ENCODE assay signal across 16 mouse cellular contexts in the genomic region with DNA sequence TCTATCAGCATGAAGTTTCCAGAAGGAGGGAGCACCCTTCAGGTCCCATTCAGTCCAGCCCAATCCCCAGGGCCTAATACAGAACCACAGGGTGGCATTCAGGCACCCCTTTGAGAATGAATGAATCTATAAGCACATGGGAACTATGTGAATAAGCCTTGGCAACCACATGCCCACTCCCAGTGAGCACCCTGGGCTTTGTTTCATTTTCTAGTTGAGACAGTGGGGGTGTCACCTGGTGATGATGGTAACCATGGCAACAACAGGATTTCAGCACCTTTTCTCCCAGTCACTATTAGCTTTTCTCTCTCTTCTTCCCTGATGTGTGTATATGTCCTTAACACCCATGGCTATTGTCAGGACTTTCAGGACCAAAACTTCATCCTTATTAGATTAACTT.
DNase-seq lines count a peak whose midpoint lies in the region; ATAC-seq and TF ChIP-seq lines count a peak whose summit lies in the region.
"Had no signal": no experiment of that assay in that cellular context is flagged by ENCODE, and none has a peak within 500 bp of the region (broad histone marks: within the 10 kb centered on the region; RNA-seq: fewer than 3 reads in every experiment).

No protein-coding gene starts in this region.

- H3K4me2 ChIP-seq in forebrain, embryonic 11.5 days (ENCODE audit: low read depth, low read length, severe bottlenecking): no peak overlapping the region
- H3K4me2 ChIP-seq in lung, embryonic 15.5 days: no peak overlapping the region
- no peak overlapping the region for H3K4me2 ChIP-seq in forebrain, postnatal 0 days (ENCODE audit: low read depth)
- no peak overlapping the region for H3K4me2 ChIP-seq in midbrain, embryonic 15.5 days
- no peak overlapping the region for H3K4me2 ChIP-seq in heart, embryonic 11.5 days
- H3K4me2 ChIP-seq: embryonic facial prominence, embryonic 15.5 days; midbrain, embryonic 12.5 days had no signal

- DNase-seq in forebrain, embryonic 11.5 days (ENCODE audit: low spot score): no peak
- no peak for DNase-seq in forebrain, embryonic 10.5 days (ENCODE audit: extremely low spot score, low spot score)
- DNase-seq in lung, adult 18-20 months: no peak
- peak; percentile 29 for DNase-seq in forebrain, postnatal 0 days
- DNase-seq: cerebellum, adult 8-10 months; gastrocnemius, postnatal 36 days; thymus, postnatal 25 days had no signal

- H3K36me3 ChIP-seq in forebrain, embryonic 11.5 days (ENCODE audit: control insufficient read depth, insufficient read depth, low read length): no peaks in the 10 kb centered on the region
- no peaks in the 10 kb centered on the region for H3K36me3 ChIP-seq in forebrain, embryonic 10.5 days (replicated peaks)
- H3K36me3 ChIP-seq in lung, embryonic 15.5 days: no peaks in the 10 kb centered on the region
- peaks cover 7% of the 10 kb centered on the region; the same call in 1 of the 2 replicates for H3K36me3 ChIP-seq in forebrain, postnatal 0 days (ENCODE audit: insufficient read depth)
- no peaks in the 10 kb centered on the region for H3K36me3 ChIP-seq in midbrain, embryonic 15.5 days (replicated peaks)
- H3K36me3 ChIP-seq in heart, embryonic 11.5 days (ENCODE audit: control insufficient read depth, insufficient read depth, low read length): no peaks in the 10 kb centered on the region
- H3K36me3 ChIP-seq: embryonic facial prominence, embryonic 15.5 days; midbrain, embryonic 12.5 days had no signal

- peaks cover 2% of the 10 kb centered on the region; the same call in 1 of the 2 replicates for H3K4me1 ChIP-seq in forebrain, embryonic 11.5 days (replicated peaks; ENCODE audit: control insufficient read depth, insufficient read depth, low read length)
- peaks cover 21% of the 10 kb centered on the region for H3K4me1 ChIP-seq in forebrain, embryonic 10.5 days
- H3K4me1 ChIP-seq in lung, embryonic 15.5 days: peaks cover 24% of the 10 kb centered on the region
- peaks cover 9% of the 10 kb centered on the region; the same call in 1 of the 2 replicates for H3K4me1 ChIP-seq in forebrain, postnatal 0 days (ENCODE audit: insufficient read depth)
- peaks cover 29% of the 10 kb centered on the region for H3K4me1 ChIP-seq in midbrain, embryonic 15.5 days
- H3K4me1 ChIP-seq in heart, embryonic 11.5 days (ENCODE audit: control insufficient read depth, insufficient read depth, low read length): no peaks in the 10 kb centered on the region

- H3K27me3 ChIP-seq in forebrain, embryonic 11.5 days (ENCODE audit: control insufficient read depth, insufficient read depth, low read length): no peaks in the 10 kb centered on the region
- no peaks in the 10 kb centered on the region for H3K27me3 ChIP-seq in forebrain, embryonic 10.5 days (ENCODE audit: poor library complexity, severe bottlenecking)
- H3K27me3 ChIP-seq in lung, embryonic 15.5 days: no peaks in the 10 kb centered on the region
- no peaks in the 10 kb centered on the region for H3K27me3 ChIP-seq in forebrain, postnatal 0 days (ENCODE audit: insufficient read depth, low read length)
- no peaks in the 10 kb centered on the region for H3K27me3 ChIP-seq in midbrain, embryonic 15.5 days (replicated peaks)
- no peaks in the 10 kb centered on the region for H3K27me3 ChIP-seq in heart, embryonic 11.5 days (ENCODE audit: control insufficient read depth, insufficient read depth, low read length)
- H3K27me3 ChIP-seq: embryonic facial prominence, embryonic 15.5 days; midbrain, embryonic 12.5 days had no signal

- H3K27ac ChIP-seq in forebrain, embryonic 11.5 days (ENCODE audit: low read depth, low read length): no peak overlapping the region
- no peak overlapping the region for H3K27ac ChIP-seq in forebrain, embryonic 10.5 days
- H3K27ac ChIP-seq in lung, embryonic 15.5 days: no peak overlapping the region
- H3K27ac ChIP-seq in forebrain, postnatal 0 days (ENCODE audit: low read depth, low read length): no peak overlapping the region
- peak overlapping the region; percentile 65 for H3K27ac ChIP-seq in midbrain, embryonic 15.5 days
- H3K27ac ChIP-seq in heart, embryonic 11.5 days (ENCODE audit: low read depth, low read length): no peak overlapping the region
- H3K27ac ChIP-seq: embryonic facial prominence, embryonic 15.5 days; heart, embryonic 10.5 days; midbrain, embryonic 12.5 days; stomach, postnatal 0 days had no signal

- TF ChIP-seq CTCF in forebrain, postnatal 0 days (IDR thresholded peaks at IDR 0.05; ENCODE audit: low read depth): no peak

- 0 out of 2 replicates have a peak, but pooled peaks have one; percentile 10 for ATAC-seq in forebrain, embryonic 11.5 days (replicated peaks; ENCODE audit: low FRiP score)
- peak; percentile 28; the same call in 1 of the 2 replicates for ATAC-seq in lung, embryonic 15.5 days (ENCODE audit: borderline replicate concordance, extremely low read depth, low FRiP score, low TSS enrichment)
- peak; percentile 42 for ATAC-seq in forebrain, postnatal 0 days
- peak; percentile 77 for ATAC-seq in midbrain, embryonic 15.5 days (replicated peaks)
- no peak for ATAC-seq in heart, embryonic 11.5 days (replicated peaks; ENCODE audit: insufficient number of reproducible peaks, low FRiP score, low TSS enrichment)
- ATAC-seq in frontal cortex, adult (ENCODE audit: low TSS enrichment): no peak
- ATAC-seq: activated CD4-positive, CD25-positive, alpha-beta regulatory T cell, adult 4 months had no signal

- H3K9ac ChIP-seq in forebrain, embryonic 11.5 days (ENCODE audit: low read length): no peak overlapping the region
- no peak overlapping the region for H3K9ac ChIP-seq in lung, embryonic 15.5 days
- no peak overlapping the region for H3K9ac ChIP-seq in forebrain, postnatal 0 days
- no peak overlapping the region for H3K9ac ChIP-seq in midbrain, embryonic 15.5 days
- no peak overlapping the region for H3K9ac ChIP-seq in heart, embryonic 11.5 days (ENCODE audit: low read depth, low read length)
- H3K9ac ChIP-seq: embryonic facial prominence, embryonic 15.5 days; midbrain, embryonic 12.5 days had no signal

- no peak overlapping the region for H3K4me3 ChIP-seq in forebrain, embryonic 11.5 days (ENCODE audit: low read depth, low read length)
- no peak overlapping the region for H3K4me3 ChIP-seq in forebrain, embryonic 10.5 days
- no peak overlapping the region for H3K4me3 ChIP-seq in lung, embryonic 15.5 days
- no peak overlapping the region for H3K4me3 ChIP-seq in forebrain, postnatal 0 days (ENCODE audit: low read depth, low read length)
- no peak overlapping the region for H3K4me3 ChIP-seq in midbrain, embryonic 15.5 days
- H3K4me3 ChIP-seq in heart, embryonic 11.5 days (ENCODE audit: low read depth, low read length): no peak overlapping the region
- H3K4me3 ChIP-seq: embryonic facial prominence, embryonic 15.5 days; heart, embryonic 10.5 days; midbrain, embryonic 12.5 days had no signal

- no peaks in the 10 kb centered on the region for H3K9me3 ChIP-seq in forebrain, embryonic 11.5 days (ENCODE audit: control insufficient read depth, low read length)
- H3K9me3 ChIP-seq in forebrain, embryonic 10.5 days: no peaks in the 10 kb centered on the region
- no peaks in the 10 kb centered on the region for H3K9me3 ChIP-seq in lung, embryonic 15.5 days
- no peaks in the 10 kb centered on the region for H3K9me3 ChIP-seq in forebrain, postnatal 0 days (ENCODE audit: low read length)
- no peaks in the 10 kb centered on the region for H3K9me3 ChIP-seq in midbrain, embryonic 15.5 days
- no peaks in the 10 kb centered on the region for H3K9me3 ChIP-seq in heart, embryonic 11.5 days (replicated peaks; ENCODE audit: control insufficient read depth, low read length)
- H3K9me3 ChIP-seq: embryonic facial prominence, embryonic 15.5 days; heart, embryonic 10.5 days; midbrain, embryonic 12.5 days had no signal

Comparison
In these comparisons a context has a peak if more than half of its experiments do, and no peak if none do; other contexts are left out.
1. ATAC-seq: peak in forebrain, embryonic 11.5 days (single experiment), lung, embryonic 15.5 days (single experiment), forebrain, postnatal 0 days (single experiment) and midbrain, embryonic 15.5 days (single experiment); none in heart, embryonic 11.5 days (single experiment) and frontal cortex, adult (single experiment).